Mouse (Mus musculus) ES-Bruce4 (cell line): Measurements from ENCODE around the gene Fgfr2.

ENCODE experiments used
- CTCF ChIP-seq: IDR thresholded peaks from one replicate; pipeline ENCODE4 v1.8.1; 2011; ENCODE audit warnings: low read depth, low read length
- EP300 ChIP-seq: IDR thresholded peaks from 2 replicates; pipeline ENCODE4 v1.6.1; 2011; ENCODE audit warnings: low read depth, low read length; ENCODE audit not compliant: insufficient read depth
- POLR2A ChIP-seq: IDR thresholded peaks from one replicate; pipeline ENCODE4 v1.8.1; 2011; ENCODE audit warnings: low read length; ENCODE audit not compliant: insufficient read depth

GRCm38 (mm10) chr7:133154846-133155245 is 31.7 kb upstream of the Fgfr2 start:
- TF ChIP-seq CTCF (no peak), POLR2A (no peak), EP300 (no peak)
